Mouse (Mus musculus) urinary bladder, postnatal 0 days (tissue): ENCODE results near the gene Bpifb1. TPM values are rescaled to one million over a fixed set of nuclear protein-coding genes. Genes with fewer than 3 reads are reported as not detected.

Experiments
- polyA plus RNA-seq: library from polyadenylated mRNA; unstranded; fragments of >200 nt; fragmentation: Nextera tagmentation; extraction: Ambion mirVana; gene quantifications from 2 replicates; pipeline ENCODE4 v1.2.1, GENCODE M21; 2015

The Bpifb1 gene
- polyA plus RNA-seq, result 0.91 and 1.4 TPM in 2 replicates

GRCm38 (mm10) chr2:154190546-154191258 lies at the start of gene Bpifb1:
TSS of gene Bpifb1 (plus strand) at chr2:154190818.

GRCm38 (mm10) chr2:154142580-154142979 lies 48.0 kb upstream of the Bpifb1 start, which contains the start of gene Bpifa1:
TSS of gene Bpifa1 (plus strand) at chr2:154142880.

DNA sequence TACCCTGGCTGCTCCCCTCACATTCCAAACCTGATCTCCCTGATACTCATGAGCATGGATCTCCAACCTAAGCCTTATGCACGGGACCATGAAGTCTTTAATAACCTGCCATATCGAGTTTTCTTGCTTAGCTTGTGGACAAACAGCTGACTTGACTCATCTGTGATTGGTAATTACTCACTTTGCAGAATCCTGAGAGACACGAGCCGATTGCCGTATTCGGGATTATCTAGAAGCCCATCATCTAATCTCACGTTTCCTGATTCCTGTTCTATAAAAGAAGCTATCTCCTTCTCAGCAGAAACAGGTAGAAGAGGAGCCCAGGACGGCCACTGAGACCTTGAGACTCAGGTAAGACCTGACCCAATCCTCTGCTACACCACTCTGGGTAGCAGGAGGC lies 28.3 kb upstream of the Bpifb1 start, which contains the start of gene Bpifa5:
Gene Bpifa5 (plus strand): TSS at position 301 of the 400 bp plus-strand sequence.

DNA sequence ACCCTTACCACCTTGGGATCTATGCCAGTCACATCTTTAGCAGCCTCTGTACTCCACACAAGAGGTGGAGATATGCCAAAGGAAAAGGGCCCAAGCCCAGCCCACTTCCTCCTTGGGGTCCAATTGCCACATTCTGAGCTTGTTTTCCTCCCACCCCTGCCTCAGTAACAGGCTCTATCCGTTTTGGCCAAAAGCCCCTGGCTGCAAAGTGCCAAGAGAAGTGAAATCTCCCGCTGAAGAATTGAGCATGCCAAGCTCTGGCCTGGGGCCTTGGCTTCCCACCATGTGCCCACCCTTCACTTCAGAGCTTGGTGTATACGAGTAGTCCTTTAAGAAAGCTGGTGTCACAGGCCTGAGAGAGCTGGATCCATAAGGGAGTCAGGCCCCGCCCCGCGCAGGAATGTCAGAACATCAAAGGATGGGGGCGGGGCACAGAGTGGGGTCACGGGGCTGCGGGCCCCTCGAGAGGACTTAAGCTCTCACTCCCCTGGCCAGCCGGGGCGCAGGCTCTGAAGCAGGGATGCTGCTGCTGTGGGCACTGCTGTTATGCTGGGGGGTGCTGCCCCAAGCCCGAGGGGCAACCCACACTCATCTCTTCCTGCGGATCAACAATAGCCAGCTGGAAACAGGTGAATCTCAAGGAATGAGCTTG lies 32.8 kb downstream of the Bpifb1 start, which contains the start of gene Bpifb5:
Gene Bpifb5 (plus strand): TSS at position 478 of the 652 bp plus-strand sequence.

GRCm38 (mm10) chr2:154257554-154257953 lies 66.9 kb downstream of the Bpifb1 start, which contains the start of gene Bpifb9a:
TSS of gene Bpifb9a (plus strand) at chr2:154257854.

Other genes with a start within 250 kb of the Bpifb1 start
- gene Bpifa6, start 215.9 kb upstream of the Bpifb1 start, polyA plus RNA-seq, result not detected in 2 replicates
- gene Bpifa2, start 182.6 kb upstream of the Bpifb1 start, polyA plus RNA-seq, result not detected in 2 replicates
- not detected in 2 replicates for gene Bpifa3, start 60.5 kb upstream of the Bpifb1 start, polyA plus RNA-seq
- gene Bpifa1, start 47.9 kb upstream of the Bpifb1 start, polyA plus RNA-seq, result not detected in 2 replicates
- gene Bpifa5, start 28.2 kb upstream of the Bpifb1 start, polyA plus RNA-seq, result not detected in 2 replicates
- gene Bpifb5, start 32.9 kb downstream of the Bpifb1 start, polyA plus RNA-seq, result 0.14 TPM in 1 of 2 replicates, not detected in the other
- gene Bpifb9a, start 67.0 kb downstream of the Bpifb1 start, polyA plus RNA-seq, result not detected in 2 replicates
- not detected in 2 replicates for gene Bpifb9b, start 116.4 kb downstream of the Bpifb1 start, polyA plus RNA-seq
- 8.0 and 11.6 TPM in 2 replicates for gene Cdk5rap1, start 182.2 kb downstream of the Bpifb1 start, polyA plus RNA-seq
- 11.9 and 12.6 TPM in 2 replicates for gene Snta1, start 217.3 kb downstream of the Bpifb1 start, polyA plus RNA-seq
- 13.3 and 13.4 TPM in 2 replicates for gene Cbfa2t2, start 245.7 kb downstream of the Bpifb1 start, polyA plus RNA-seq